Mouse (Mus musculus): ENCODE results near the gene Aebp1. TPM values are rescaled to one million over a fixed set of nuclear protein-coding genes. Genes with fewer than 3 reads are reported as not detected.
"Not testable (repeated sequence)": the region's sequence is repeated elsewhere in the genome, so short reads cannot be mapped to it uniquely, and the experiment has no call there.

Gene Aebp1
- polyA plus RNA-seq, 1 experiment from 2014 or later: 32.5 TPM

DNA sequence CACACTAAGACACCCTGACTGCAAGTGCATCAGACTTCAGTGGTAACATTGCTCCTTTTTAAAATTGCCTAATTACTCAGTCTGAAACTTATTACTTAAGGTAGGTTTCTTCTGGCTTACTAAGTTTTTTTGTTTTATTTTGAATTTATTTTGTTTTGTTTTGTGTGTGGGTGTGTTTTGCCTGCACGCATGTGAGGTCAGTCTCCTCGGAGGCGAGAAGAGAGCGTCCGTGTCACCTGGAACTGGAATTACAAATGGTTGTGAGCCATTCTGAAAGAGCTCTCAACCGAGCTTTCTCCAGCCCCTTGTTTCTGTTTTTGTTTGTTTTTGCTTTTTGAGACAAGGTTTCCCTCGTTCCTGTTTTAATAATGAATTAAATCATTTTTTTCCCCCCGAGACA is 16.9 kb downstream of the Aebp1 start:
- ATAC-seq (ENCODE audit: insufficient read depth) (no peak), DNase-seq (no peak)
- Histone ChIP-seq H3K9me3 (ENCODE audit: low read depth, low read length) (no peaks in the 10 kb centered on the region), H3K36me3 (ENCODE audit: insufficient read depth) (peaks cover 31% of the 10 kb centered on the region), H3K4me1 (ENCODE audit: insufficient read depth) (0 out of 2 replicates have a peak, but pooled peaks cover 5% of the 10 kb centered on the region), H3K9ac (peak overlapping the region; percentile 35; the same call in 1 of the 2 replicates), H3K4me3 (ENCODE audit: low read depth, low read length) (peak overlapping the region; percentile 62), H3K4me2 (peak overlapping the region; percentile 69), H3K27me3 (ENCODE audit: insufficient read depth, low read length) (no peaks in the 10 kb centered on the region), H3K27ac (ENCODE audit: low read depth) (peak overlapping the region; percentile 60)
- WGBS: 24% methylated on average over 8 of the region's 8 CpGs
- no peak for TF ChIP-seq CTCF (IDR thresholded peaks at IDR 0.05; ENCODE audit: low read depth)

DNA sequence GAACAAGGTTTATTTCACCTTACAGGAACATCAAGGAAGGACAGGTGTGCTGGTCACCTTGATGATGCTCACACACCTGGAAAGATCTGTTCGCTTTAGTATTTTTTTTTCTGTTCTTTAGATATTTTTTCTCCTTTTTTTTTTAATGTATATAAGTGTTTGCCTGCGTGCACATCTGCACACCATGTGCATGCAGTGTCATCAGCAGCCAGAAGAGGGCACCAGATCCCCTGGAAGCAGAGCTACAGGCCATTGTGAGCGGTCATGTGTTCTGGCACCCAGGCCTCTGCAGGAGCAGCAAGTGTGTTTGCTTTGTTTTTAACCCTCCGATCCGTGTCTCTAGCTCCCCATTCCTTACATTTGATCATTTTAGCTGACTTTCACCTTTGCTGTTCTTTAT is 18.2 kb downstream of the Aebp1 start:
- WGBS: 38% methylated on average over 5 of the region's 5 CpGs
- Histone ChIP-seq H3K4me1 (ENCODE audit: insufficient read depth) (0 out of 2 replicates have a peak, but pooled peaks cover 5% of the 10 kb centered on the region), H3K4me3 (ENCODE audit: low read depth, low read length) (no peak overlapping the region), H3K27me3 (ENCODE audit: insufficient read depth, low read length) (no peaks in the 10 kb centered on the region), H3K9ac (no peak overlapping the region), H3K36me3 (ENCODE audit: insufficient read depth) (peaks cover 18% of the 10 kb centered on the region), H3K4me2 (no peak overlapping the region), H3K27ac (ENCODE audit: low read depth) (no peak overlapping the region), H3K9me3 (ENCODE audit: low read depth, low read length) (no peaks in the 10 kb centered on the region)
- no peak for ATAC-seq (ENCODE audit: insufficient read depth)
- peak; percentile 79 for DNase-seq
- TF ChIP-seq CTCF (IDR thresholded peaks at IDR 0.05; ENCODE audit: low read depth): peak; percentile 80

DNA sequence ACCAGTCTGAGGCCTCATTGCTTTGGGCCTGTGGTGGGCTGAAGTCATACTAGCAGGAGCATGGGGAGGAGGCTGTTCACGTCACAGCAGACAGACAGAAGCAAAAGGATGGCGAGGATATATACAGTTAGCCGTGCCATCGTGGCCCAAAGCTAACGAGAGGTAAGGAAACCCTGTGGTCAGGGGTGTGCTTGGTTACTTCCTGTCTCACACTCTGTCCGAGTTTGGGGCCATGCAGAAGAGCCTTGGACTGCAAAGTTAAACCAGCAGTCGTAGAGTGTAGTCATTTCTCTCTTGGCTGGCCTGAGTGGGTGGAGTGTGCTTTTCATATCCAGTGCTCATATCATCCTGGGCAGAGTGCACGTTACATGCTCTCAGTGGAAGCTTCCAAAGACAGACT is 20.8 kb downstream of the Aebp1 start:
- WGBS: 63% methylated on average over 8 of the region's 8 CpGs
- ATAC-seq (ENCODE audit: insufficient read depth) (no peak), DNase-seq (no peak)
- Histone ChIP-seq H3K4me2 (no peak overlapping the region), H3K36me3 (ENCODE audit: insufficient read depth) (no peaks in the 10 kb centered on the region), H3K4me1 (ENCODE audit: insufficient read depth) (no peaks in the 10 kb centered on the region; the same call in 1 of the 2 replicates), H3K9ac (no peak overlapping the region), H3K27ac (ENCODE audit: low read depth) (no peak overlapping the region), H3K27me3 (ENCODE audit: insufficient read depth, low read length) (no peaks in the 10 kb centered on the region), H3K9me3 (ENCODE audit: low read depth, low read length) (no peaks in the 10 kb centered on the region), H3K4me3 (ENCODE audit: low read depth, low read length) (no peak overlapping the region)
- no peak for TF ChIP-seq CTCF (IDR thresholded peaks at IDR 0.05; ENCODE audit: low read depth)

DNA sequence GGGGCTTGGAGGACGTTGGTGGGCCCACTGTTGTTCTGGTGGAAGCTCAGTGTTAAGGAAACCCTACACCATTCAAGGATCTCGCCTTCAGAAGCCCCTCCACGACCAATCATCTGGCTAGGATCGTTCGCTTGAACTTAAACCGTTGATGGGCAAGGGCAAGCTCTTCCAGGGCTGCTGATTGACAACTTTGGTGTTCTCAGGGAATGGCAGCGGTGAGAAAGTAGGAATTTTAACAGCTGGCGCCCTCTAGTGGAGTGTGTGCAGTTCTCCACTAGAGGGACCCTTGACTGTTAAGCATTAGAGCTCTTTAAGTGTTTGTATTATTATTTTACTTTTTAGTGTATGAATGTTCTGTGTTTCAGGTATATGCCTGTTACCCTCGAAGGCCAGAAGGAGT is 24.4 kb downstream of the Aebp1 start:
- WGBS: 17% methylated on average over 9 of the region's 9 CpGs
- DNase-seq (peak; percentile 91), ATAC-seq (ENCODE audit: insufficient read depth) (no peak)
- TF ChIP-seq CTCF (IDR thresholded peaks at IDR 0.05; ENCODE audit: low read depth): peak; percentile 87
- Histone ChIP-seq H3K36me3 (ENCODE audit: insufficient read depth) (no peaks in the 10 kb centered on the region), H3K4me1 (ENCODE audit: insufficient read depth) (no peaks in the 10 kb centered on the region; the same call in none of the 2 replicates), H3K4me2 (no peak overlapping the region), H3K9ac (no peak overlapping the region), H3K4me3 (ENCODE audit: low read depth, low read length) (no peak overlapping the region), H3K27me3 (ENCODE audit: insufficient read depth, low read length) (no peaks in the 10 kb centered on the region), H3K9me3 (ENCODE audit: low read depth, low read length) (no peaks in the 10 kb centered on the region), H3K27ac (ENCODE audit: low read depth) (no peak overlapping the region)

DNA sequence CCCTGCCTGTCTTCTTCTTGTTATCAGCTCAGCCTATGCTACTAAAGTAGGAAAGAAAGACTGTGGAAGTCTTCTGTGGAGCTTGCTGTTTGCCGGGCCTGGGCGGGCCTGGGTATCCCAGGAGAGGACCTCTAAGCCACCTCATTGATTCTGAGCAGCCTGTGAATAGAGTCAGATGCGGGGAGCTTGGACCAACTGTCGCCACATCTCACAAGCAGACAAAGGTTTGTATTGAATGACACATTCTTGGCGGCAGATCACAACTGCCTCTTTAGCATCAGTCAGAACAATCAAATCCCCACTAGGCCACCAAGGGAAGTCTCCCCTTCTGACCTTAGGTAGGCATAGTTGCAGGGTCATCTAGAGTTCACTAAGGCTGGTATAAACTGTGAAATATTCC is 25.5 kb downstream of the Aebp1 start:
- Histone ChIP-seq H3K9me3 (ENCODE audit: low read depth, low read length) (no peaks in the 10 kb centered on the region), H3K4me1 (ENCODE audit: insufficient read depth) (no peaks in the 10 kb centered on the region; the same call in none of the 2 replicates), H3K36me3 (ENCODE audit: insufficient read depth) (no peaks in the 10 kb centered on the region), H3K9ac (no peak overlapping the region; the same call in 1 of the 2 replicates), H3K27ac (ENCODE audit: low read depth) (no peak overlapping the region; the same call in 1 of the 2 replicates), H3K27me3 (ENCODE audit: insufficient read depth, low read length) (no peaks in the 10 kb centered on the region), H3K4me2 (no peak overlapping the region), H3K4me3 (ENCODE audit: low read depth, low read length) (no peak overlapping the region)
- 31% methylated on average over 5 of the region's 5 CpGs for WGBS
- no peak for DNase-seq
- ATAC-seq (ENCODE audit: insufficient read depth): no peak
- TF ChIP-seq CTCF (IDR thresholded peaks at IDR 0.05; ENCODE audit: low read depth): no peak

DNA sequence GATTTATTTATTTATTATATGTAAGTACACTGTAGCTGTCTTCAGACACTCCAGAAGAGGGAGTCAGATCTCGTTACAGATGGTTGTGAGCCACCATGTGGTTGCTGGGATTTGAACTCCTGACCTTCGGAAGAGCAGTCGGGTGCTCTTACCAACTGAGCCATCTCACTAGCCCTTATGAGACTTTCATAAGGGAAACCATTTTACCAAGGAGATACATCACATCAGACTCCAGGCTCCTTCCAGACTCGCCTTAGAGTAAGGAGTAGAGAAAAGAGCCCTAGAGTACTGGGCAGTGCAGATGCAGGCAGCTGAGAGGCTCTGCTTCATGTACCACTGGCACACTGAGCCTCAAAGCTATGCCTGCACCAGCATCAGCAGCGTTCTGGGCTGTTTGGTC is 26.8 kb downstream of the Aebp1 start:
- not testable (repeated sequence) for H3K4me3 ChIP-seq (ENCODE audit: low read depth, low read length); H3K4me2 ChIP-seq; ATAC-seq (ENCODE audit: insufficient read depth); H3K4me1 ChIP-seq (ENCODE audit: insufficient read depth); H3K36me3 ChIP-seq (ENCODE audit: insufficient read depth); H3K27ac ChIP-seq (ENCODE audit: low read depth); H3K27me3 ChIP-seq (ENCODE audit: insufficient read depth, low read length); H3K9me3 ChIP-seq (ENCODE audit: low read depth, low read length); H3K9ac ChIP-seq; DNase-seq
- WGBS: 29% methylated on average over 5 of the region's 5 CpGs

DNA sequence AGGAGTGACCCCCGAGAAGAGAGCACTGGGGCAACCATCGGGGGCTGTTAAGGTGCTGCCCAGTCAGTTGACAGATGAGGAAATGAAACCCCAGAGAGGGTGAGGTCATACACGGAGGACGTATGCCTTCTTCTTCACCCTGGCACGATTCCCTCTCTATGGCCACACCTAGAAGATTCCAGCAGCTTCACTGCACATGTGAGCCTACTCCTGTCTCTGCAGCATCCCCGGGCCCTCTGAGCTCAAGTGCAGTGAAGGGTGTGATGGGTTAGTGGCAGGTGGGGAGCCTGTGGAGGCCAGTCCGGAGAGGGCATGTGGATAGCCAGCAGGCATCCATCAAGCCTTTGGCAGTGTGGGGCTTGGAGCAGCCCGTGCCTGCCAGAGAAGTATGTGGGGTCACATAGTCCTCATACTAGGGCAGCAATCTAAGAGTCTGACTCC is 30.4 kb downstream of the Aebp1 start:
- 14% methylated on average over 8 of the region's 8 CpGs for WGBS
- Histone ChIP-seq H3K4me2 (no peak overlapping the region), H3K9ac (no peak overlapping the region)

More for the DNA sequence above, 30.4 kb downstream of the Aebp1 start:
- Histone ChIP-seq H3K36me3 (ENCODE audit: insufficient read depth) (no peaks in the 10 kb centered on the region), H3K9me3 (ENCODE audit: low read depth, low read length) (no peaks in the 10 kb centered on the region), H3K27ac (ENCODE audit: low read depth) (no peak overlapping the region; the same call in 1 of the 2 replicates), H3K4me1 (ENCODE audit: insufficient read depth) (no peaks in the 10 kb centered on the region; the same call in none of the 2 replicates), H3K27me3 (ENCODE audit: insufficient read depth, low read length) (no peaks in the 10 kb centered on the region), H3K4me3 (ENCODE audit: low read depth, low read length) (no peak overlapping the region)
- ATAC-seq (ENCODE audit: insufficient read depth) (peak; percentile 62; the same call in 1 of the 2 replicates), DNase-seq (peak; percentile 26)
- TF ChIP-seq CTCF (IDR thresholded peaks at IDR 0.05; ENCODE audit: low read depth): no peak

Measured in lung, embryonic 14.5 days (tissue).